Mouse (Mus musculus) hindbrain, embryonic 15.5 days (tissue): Measurements from ENCODE around the gene Wnt4. TPM values are rescaled to one million over a fixed set of nuclear protein-coding genes. Genes with fewer than 3 reads are reported as not detected.

Experiments used
- ATAC-seq: fragments of 200-750 bp; cut with Nextera tagmentation; 2 replicates; pipeline ENCODE4 v1.8.0; 2017; ENCODE audit warnings: low read depth, moderate number of reproducible peaks, moderate TSS enrichment; ENCODE audit not compliant: low FRiP score
- H3K27ac ChIP-seq: fragments of 300-500 bp; sonication (generic); replicated peaks from 2 replicates; pipeline ENCODE4 v1.5.1; 2015; ENCODE audit warnings: mild to moderate bottlenecking, inconsistent platforms
- H3K27me3 ChIP-seq: fragments of 300-500 bp; sonication (generic); 2 replicates; pipeline ENCODE4 v1.6.1; 2015; ENCODE audit warnings: control low read depth, inconsistent platforms
- H3K36me3 ChIP-seq: fragments of 300-500 bp; sonication (generic); 2 replicates; pipeline ENCODE4 v1.6.1; 2015; ENCODE audit warnings: control low read depth, inconsistent platforms
- H3K4me1 ChIP-seq: fragments of 300-500 bp; sonication (generic); replicated peaks from 2 replicates; pipeline ENCODE4 v1.6.1; 2015; ENCODE audit warnings: control low read depth, inconsistent platforms
- H3K4me2 ChIP-seq: fragments of 300-500 bp; sonication (generic); 2 replicates; pipeline ENCODE4 v1.6.1; 2015; ENCODE audit warnings: moderate library complexity, mild to moderate bottlenecking, inconsistent platforms
- H3K4me3 ChIP-seq: fragments of 300-500 bp; sonication (generic); 2 replicates; pipeline ENCODE4 v1.5.1; 2015; ENCODE audit warnings: mild to moderate bottlenecking, inconsistent platforms
- H3K9ac ChIP-seq: fragments of 300-500 bp; sonication (generic); 2 replicates; pipeline ENCODE4 v1.6.1; 2015; ENCODE audit warnings: inconsistent platforms
- H3K9me3 ChIP-seq: fragments of 300-500 bp; sonication (generic); 2 replicates; pipeline ENCODE4 v1.6.1; 2016; ENCODE audit warnings: control low read depth, inconsistent platforms
- WGBS: fragments of 180-500 bp; shearing (Covaris S2); methylation state at CpG from one replicate; pipeline ENCODE4 v1.1.7; 2015; 5-methylcytosine and 5-hydroxymethylcytosine counted together
- polyA plus RNA-seq: library from polyadenylated mRNA; unstranded; fragments of >200 nt; fragmentation: Nextera tagmentation; extraction: Ambion mirVana; gene quantifications from 2 replicates; pipeline ENCODE4 v1.2.1, GENCODE M21; 2015

Wnt4 gene
- polyA plus RNA-seq, 1 experiment from 2014 or later, result 3.8 TPM

- peaks cover 14% of the 10 kb centered on the region for H3K36me3 ChIP-seq
- H3K4me1 ChIP-seq, result no peaks in the 10 kb centered on the region
- ATAC-seq, result 0 out of 2 replicates have a peak, but pooled peaks have one; percentile 16
- H3K4me3 ChIP-seq, result no peak overlapping the region
- H3K9me3 ChIP-seq, result no peaks in the 10 kb centered on the region
- 88% methylated on average over 2 of the region's 2 CpGs for WGBS
- no peaks in the 10 kb centered on the region for H3K27me3 ChIP-seq
- no peak overlapping the region for H3K27ac ChIP-seq
- no peak overlapping the region for H3K4me2 ChIP-seq
- H3K9ac ChIP-seq, result no peak overlapping the region
Observed at GRCm38 (mm10) chr4:137315061-137315460, 37.8 kb downstream of the Wnt4 start.

GRCm38 (mm10) chr4:137316027-137316770 is 38.9 kb downstream of the Wnt4 start:
- H3K4me1 ChIP-seq, result no peaks in the 10 kb centered on the region
- no peak overlapping the region for H3K4me2 ChIP-seq
- peaks cover 20% of the 10 kb centered on the region for H3K36me3 ChIP-seq
- WGBS, result 85% methylated on average over 4 of the region's 4 CpGs
- no peak overlapping the region for H3K9ac ChIP-seq
- no peak overlapping the region for H3K27ac ChIP-seq
- ATAC-seq, result no peak
- no peaks in the 10 kb centered on the region for H3K27me3 ChIP-seq
- no peak overlapping the region for H3K4me3 ChIP-seq
- no peaks in the 10 kb centered on the region for H3K9me3 ChIP-seq

DNA sequence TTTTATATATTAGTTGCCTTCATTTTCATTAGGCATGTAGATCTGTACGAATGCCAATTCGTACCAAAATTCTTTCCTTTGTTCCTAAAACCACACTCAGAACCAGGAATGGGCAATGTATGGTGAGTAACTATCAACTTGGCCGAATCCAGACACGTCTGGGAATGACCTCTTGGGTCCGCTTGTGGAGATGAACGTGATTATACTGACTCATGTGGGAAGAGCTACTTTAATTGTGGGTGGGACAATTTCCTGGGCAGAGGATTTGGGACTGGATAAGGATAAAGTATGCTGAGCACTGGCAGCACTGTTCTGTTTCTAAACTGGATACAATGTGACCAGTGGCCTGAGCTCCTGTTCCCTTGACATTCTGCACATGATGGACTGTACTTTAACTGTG is 47.6 kb downstream of the Wnt4 start:
- 91% methylated on average over 6 of the region's 6 CpGs for WGBS
- Histone ChIP-seq H3K9ac (no peak overlapping the region), H3K4me2 (no peak overlapping the region), H3K4me1 (no peaks in the 10 kb centered on the region), H3K4me3 (no peak overlapping the region), H3K9me3 (no peaks in the 10 kb centered on the region), H3K27me3 (no peaks in the 10 kb centered on the region), H3K27ac (no peak overlapping the region), H3K36me3 (peaks cover 56% of the 10 kb centered on the region)
- no peak for ATAC-seq

GRCm38 (mm10) chr4:137326494-137326893 is 49.2 kb downstream of the Wnt4 start:
- H3K27ac ChIP-seq, result no peak overlapping the region
- no peaks in the 10 kb centered on the region for H3K9me3 ChIP-seq
- H3K27me3 ChIP-seq, result no peaks in the 10 kb centered on the region
- 91% methylated on average over 3 of the region's 3 CpGs for WGBS
- H3K4me1 ChIP-seq, result no peaks in the 10 kb centered on the region
- no peak overlapping the region for H3K4me3 ChIP-seq
- no peak overlapping the region for H3K4me2 ChIP-seq
- H3K9ac ChIP-seq, result no peak overlapping the region
- peaks cover 48% of the 10 kb centered on the region for H3K36me3 ChIP-seq
- no peak for ATAC-seq

DNA sequence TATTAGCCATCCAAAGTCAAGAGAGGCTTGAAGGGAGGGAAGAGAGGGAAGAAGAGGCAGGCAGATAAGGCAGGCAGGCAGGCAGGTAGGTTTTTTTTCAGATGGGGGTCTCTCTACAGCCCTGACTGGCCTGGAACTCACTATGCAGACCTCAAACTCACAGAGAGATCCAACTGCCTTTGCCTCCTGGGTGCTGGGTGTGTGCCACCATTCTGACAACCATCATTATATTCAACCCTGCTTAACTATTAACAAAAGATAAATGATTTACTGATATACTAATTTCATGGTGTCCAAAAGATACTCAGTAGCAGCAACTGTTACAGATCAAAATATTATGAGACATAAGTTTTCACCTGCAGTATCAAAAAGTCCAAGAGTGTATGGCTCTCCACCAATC is 54.8 kb downstream of the Wnt4 start:
- H3K36me3 ChIP-seq, result peaks cover 50% of the 10 kb centered on the region
- H3K4me3 ChIP-seq, result no peak overlapping the region
- no peak overlapping the region for H3K9ac ChIP-seq
- no peak overlapping the region for H3K27ac ChIP-seq
- peaks cover 9% of the 10 kb centered on the region; the same call in 1 of the 2 replicates for H3K4me1 ChIP-seq
- H3K4me2 ChIP-seq, result no peak overlapping the region
- no peaks in the 10 kb centered on the region for H3K9me3 ChIP-seq
- H3K27me3 ChIP-seq, result no peaks in the 10 kb centered on the region
- ATAC-seq, result no peak

- Histone ChIP-seq H3K4me2 (no peak overlapping the region), H3K4me1 (peaks cover 17% of the 10 kb centered on the region; the same call in 1 of the 2 replicates), H3K9ac (no peak overlapping the region), H3K27ac (no peak overlapping the region), H3K9me3 (no peaks in the 10 kb centered on the region), H3K27me3 (no peaks in the 10 kb centered on the region), H3K4me3 (no peak overlapping the region), H3K36me3 (peaks cover 29% of the 10 kb centered on the region)
- 88% methylated on average over 5 of the region's 5 CpGs for whole genome bisulfite sequencing
- no peak for ATAC-seq
Observed at GRCm38 (mm10) chr4:137336468-137336867, 59.2 kb downstream of the Wnt4 start.

DNA sequence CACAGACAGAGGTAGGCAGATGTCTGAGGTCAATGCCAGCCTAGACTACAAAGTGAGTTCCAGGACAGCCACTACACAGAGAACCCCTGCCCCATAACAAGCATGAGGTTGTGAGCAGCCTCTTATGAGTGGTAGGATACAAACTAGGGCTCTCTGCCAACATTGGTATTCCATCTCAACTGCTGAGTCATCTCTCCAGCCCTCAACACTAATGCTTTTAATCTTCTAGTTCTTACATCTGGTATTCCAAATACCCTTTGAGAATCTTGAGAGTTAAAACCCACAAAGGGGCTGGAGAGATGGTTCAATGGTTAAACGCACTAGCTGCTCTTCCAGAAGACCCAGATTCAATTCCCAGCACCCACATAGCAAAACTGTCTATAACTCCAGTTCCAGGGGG is 62.1 kb downstream of the Wnt4 start:
- Histone ChIP-seq H3K9me3 (no peaks in the 10 kb centered on the region), H3K36me3 (peaks cover 12% of the 10 kb centered on the region), H3K4me3 (no peak overlapping the region), H3K4me1 (peaks cover 17% of the 10 kb centered on the region), H3K27me3 (no peaks in the 10 kb centered on the region), H3K9ac (no peak overlapping the region), H3K27ac (no peak overlapping the region), H3K4me2 (no peak overlapping the region)
- ATAC-seq, result no peak
- WGBS, result 79% methylated on average over 1 of the region's 1 CpGs

- H3K27ac ChIP-seq, result no peak overlapping the region
- H3K27me3 ChIP-seq, result no peaks in the 10 kb centered on the region
- H3K9ac ChIP-seq, result no peak overlapping the region
- 92% methylated on average over 1 of the region's 1 CpGs for WGBS
- ATAC-seq, result no peak
- no peaks in the 10 kb centered on the region for H3K9me3 ChIP-seq
- no peak overlapping the region for H3K4me3 ChIP-seq
- no peaks in the 10 kb centered on the region; the same call in 1 of the 2 replicates for H3K36me3 ChIP-seq
- H3K4me2 ChIP-seq, result no peak overlapping the region
- H3K4me1 ChIP-seq, result peaks cover 8% of the 10 kb centered on the region; the same call in 1 of the 2 replicates
Observed at GRCm38 (mm10) chr4:137342816-137343215, 65.5 kb downstream of the Wnt4 start.

GRCm38 (mm10) chr4:137345112-137345511 is 67.8 kb downstream of the Wnt4 start:
- H3K4me1 ChIP-seq, result no peaks in the 10 kb centered on the region; the same call in 1 of the 2 replicates
- H3K9me3 ChIP-seq, result no peaks in the 10 kb centered on the region
- no peak for ATAC-seq
- H3K4me3 ChIP-seq, result no peak overlapping the region
- H3K27me3 ChIP-seq, result no peaks in the 10 kb centered on the region
- no peak overlapping the region for H3K4me2 ChIP-seq
- 80% methylated on average over 2 of the region's 2 CpGs for WGBS
- H3K9ac ChIP-seq, result no peak overlapping the region
- no peaks in the 10 kb centered on the region; the same call in 1 of the 2 replicates for H3K36me3 ChIP-seq
- H3K27ac ChIP-seq, result no peak overlapping the region

DNA sequence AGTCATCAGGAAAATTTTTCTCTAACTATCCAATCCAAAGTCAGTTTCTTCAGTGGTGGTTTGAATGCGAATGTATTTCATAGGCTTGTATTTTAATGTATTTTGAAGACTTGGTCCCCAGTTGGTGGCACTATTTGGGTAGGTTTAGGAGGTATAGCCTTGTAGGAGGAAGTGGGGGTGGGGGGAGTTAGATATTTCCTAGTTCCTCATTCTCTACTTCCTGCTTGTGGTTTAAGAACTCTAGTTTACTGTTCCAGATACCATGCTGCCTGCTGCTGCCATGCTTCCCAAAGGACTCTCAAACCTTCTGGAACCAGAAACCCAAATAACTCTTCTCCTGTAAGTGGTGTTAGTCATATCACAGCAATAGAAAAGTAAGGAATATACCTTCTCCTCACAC is 68.5 kb downstream of the Wnt4 start:
- 91% methylated on average over 1 of the region's 1 CpGs for WGBS
- Histone ChIP-seq H3K4me2 (no peak overlapping the region), H3K4me3 (no peak overlapping the region), H3K27me3 (no peaks in the 10 kb centered on the region), H3K9me3 (no peaks in the 10 kb centered on the region), H3K4me1 (no peaks in the 10 kb centered on the region; the same call in 1 of the 2 replicates), H3K27ac (no peak overlapping the region), H3K36me3 (no peaks in the 10 kb centered on the region; the same call in 1 of the 2 replicates), H3K9ac (no peak overlapping the region)
- no peak for ATAC-seq
